Comparison of ENCODE assay signal across 15 mouse cellular contexts in genomic region chr11:106962310-106962709, GRCm38 (mm10). TPM values are rescaled to one million over a fixed set of nuclear protein-coding genes. Genes with fewer than 3 reads are reported as not detected.
DNase-seq lines count a peak whose midpoint lies in the region; ATAC-seq and TF ChIP-seq lines count a peak whose summit lies in the region.
"Had no signal": no experiment of that assay in that cellular context is flagged by ENCODE, and none has a peak within 500 bp of the region (broad histone marks: within the 10 kb centered on the region; RNA-seq: fewer than 3 reads in every experiment).

No protein-coding gene starts in this region.

- no peak for TF ChIP-seq CTCF in midbrain, postnatal 0 days (IDR thresholded peaks at IDR 0.05)

- no peaks in the 10 kb centered on the region for H3K36me3 ChIP-seq in heart, embryonic 12.5 days
- no peaks in the 10 kb centered on the region for H3K36me3 ChIP-seq in lung, embryonic 15.5 days
- no peaks in the 10 kb centered on the region for H3K36me3 ChIP-seq in midbrain, postnatal 0 days (ENCODE audit: insufficient read depth, low read length)
- H3K36me3 ChIP-seq: limb, embryonic 10.5 days had no signal

- no peak for ATAC-seq in heart, embryonic 12.5 days (ENCODE audit: insufficient number of reproducible peaks, low FRiP score)
- ATAC-seq in lung, embryonic 15.5 days (ENCODE audit: borderline replicate concordance, extremely low read depth, low FRiP score, low TSS enrichment), result no peak
- peak; percentile 31 for ATAC-seq in inflammation-experienced regulatory T-cells, adult 6 months
- no peak for ATAC-seq in monocyte, adult 5-6 weeks (replicated peaks; ENCODE audit: insufficient number of reproducible peaks, low FRiP score, low TSS enrichment, poor library complexity, severe bottlenecking)
- no peak for ATAC-seq in midbrain, postnatal 0 days (ENCODE audit: low FRiP score)
- ATAC-seq: forebrain, postnatal 0 days had no signal

- intact Hi-C loops in heart, postnatal 36 days (cut with DNase I), result no loop called here

- 0 out of 2 replicates have a peak, but pooled peaks cover 8% of the 10 kb centered on the region for H3K9me3 ChIP-seq in heart, embryonic 12.5 days (replicated peaks)
- no peaks in the 10 kb centered on the region for H3K9me3 ChIP-seq in lung, embryonic 15.5 days
- H3K9me3 ChIP-seq in midbrain, postnatal 0 days (ENCODE audit: low read length), result no peaks in the 10 kb centered on the region
- H3K9me3 ChIP-seq: limb, embryonic 10.5 days had no signal

- H3K9ac ChIP-seq in heart, embryonic 12.5 days, result no peak overlapping the region
- no peak overlapping the region for H3K9ac ChIP-seq in lung, embryonic 15.5 days
- H3K9ac ChIP-seq in midbrain, postnatal 0 days (replicated peaks; ENCODE audit: low read length, poor library complexity, severe bottlenecking), result no peak overlapping the region
- H3K9ac ChIP-seq: forebrain, postnatal 0 days; hindbrain, embryonic 14.5 days had no signal

- H3K4me2 ChIP-seq in heart, embryonic 12.5 days, result no peak overlapping the region
- peak overlapping the region; percentile 3; the same call in 1 of the 2 replicates for H3K4me2 ChIP-seq in lung, embryonic 15.5 days
- H3K4me2 ChIP-seq in midbrain, postnatal 0 days (ENCODE audit: low read depth, low read length, poor library complexity, severe bottlenecking), result no peak overlapping the region
- H3K4me2 ChIP-seq: hindbrain, embryonic 14.5 days had no signal

- no peaks in the 10 kb centered on the region for H3K27me3 ChIP-seq in heart, embryonic 12.5 days (replicated peaks)
- no peaks in the 10 kb centered on the region for H3K27me3 ChIP-seq in lung, embryonic 15.5 days
- H3K27me3 ChIP-seq in midbrain, postnatal 0 days (ENCODE audit: insufficient read depth, low read length), result no peaks in the 10 kb centered on the region

- no peak for DNase-seq in heart, postnatal 36 days
- DNase-seq in lung, postnatal 14 days, result no peak
- peak; percentile 38 for DNase-seq in 3T3-L1 (ENCODE audit: low read depth, low spot score)
- DNase-seq in midbrain, postnatal 0 days (ENCODE audit: low spot score), result no peak
- DNase-seq: adrenal gland, adult 8-10 months; cerebellum, adult 9-11 months; forebrain, postnatal 0 days; gastrocnemius, postnatal 14 days had no signal

- H3K4me1 ChIP-seq in heart, embryonic 12.5 days (replicated peaks), result peaks cover 18% of the 10 kb centered on the region
- peaks cover 28% of the 10 kb centered on the region for H3K4me1 ChIP-seq in lung, embryonic 15.5 days
- H3K4me1 ChIP-seq in midbrain, postnatal 0 days (ENCODE audit: insufficient read depth, low read length), result no peaks in the 10 kb centered on the region

- H3K4me3 ChIP-seq in heart, embryonic 12.5 days, result no peak overlapping the region
- H3K4me3 ChIP-seq in lung, embryonic 15.5 days, result no peak overlapping the region
- H3K4me3 ChIP-seq in midbrain, postnatal 0 days (ENCODE audit: low read depth, low read length), result no peak overlapping the region
- H3K4me3 ChIP-seq: erythroblast, embryonic 14.5 days; limb, embryonic 10.5 days had no signal

- H3K27ac ChIP-seq in heart, embryonic 12.5 days (ENCODE audit: poor library complexity, severe bottlenecking), result 0 out of 2 replicates have a peak overlapping the region, but pooled peaks have one; percentile 16
- peak overlapping the region; percentile 83 for H3K27ac ChIP-seq in lung, embryonic 15.5 days
- no peak overlapping the region for H3K27ac ChIP-seq in midbrain, postnatal 0 days (ENCODE audit: low read depth, low read length)
- H3K27ac ChIP-seq: hindbrain, embryonic 14.5 days had no signal

- 78% methylated on average over 9 of the region's 9 CpGs for WGBS in heart, embryonic 12.5 days
- WGBS in lung, embryonic 15.5 days, result 76% methylated on average over 9 of the region's 9 CpGs
- WGBS in midbrain, postnatal 0 days, result 83% methylated on average over 9 of the region's 9 CpGs

RNA-seq across cellular contexts. Expression of gene Kpna2, which starts 37.0 kb away (rescaled TPM):
- 301 and 321 TPM in 2 replicates for polyA plus RNA-seq in heart, embryonic 12.5 days (2016; fragmentation: Nextera tagmentation; extraction: Ambion mirVana)
- total RNA-seq in heart, postnatal 36 days (2021), result 10 to 100 TPM; 60.8 to 67.1 TPM
- 534 and 547 TPM in 2 replicates for polyA plus RNA-seq in lung, embryonic 15.5 days (2015; fragmentation: Nextera tagmentation; extraction: Ambion mirVana)
- polyA plus RNA-seq in inflammation-experienced regulatory T-cells, adult 6 months (2017; shearing (Covaris generic)), result 100 to 1,000 TPM; 112 to 274 (median 131) TPM
- total RNA-seq in monocyte, adult 5-6 weeks (2017), result 59.8 to 75.8 TPM (median 63.9 TPM) in 3 replicates
- 73.1 and 82.8 TPM in 2 replicates for total RNA-seq in midbrain, postnatal 0 days (2014; rRNA removed)
- polyA plus RNA-seq in midbrain, postnatal 0 days (2015; fragmentation: Nextera tagmentation; extraction: Ambion mirVana), result 92.7 TPM in 2 replicates

RNA-seq across cellular contexts. Expression of gene Smurf2, which starts 41.8 kb away (rescaled TPM):
- polyA plus RNA-seq in heart, embryonic 12.5 days (2016; fragmentation: Nextera tagmentation; extraction: Ambion mirVana), result 12.0 and 12.2 TPM in 2 replicates
- total RNA-seq in heart, postnatal 36 days (2021), result 10 to 100 TPM; 35.9 to 38.9 TPM
- 16.1 and 16.5 TPM in 2 replicates for polyA plus RNA-seq in lung, embryonic 15.5 days (2015; fragmentation: Nextera tagmentation; extraction: Ambion mirVana)
- 10 to 100 TPM in 2 of 3 experiments, 1 to 10 TPM in 1; 8.4 to 25.2 (median 21.6) TPM for polyA plus RNA-seq in inflammation-experienced regulatory T-cells, adult 6 months (2017; shearing (Covaris generic))
- 51.0 to 76.4 TPM (median 65.5 TPM) in 3 replicates for total RNA-seq in monocyte, adult 5-6 weeks (2017)
- 33.9 and 41.3 TPM in 2 replicates for total RNA-seq in midbrain, postnatal 0 days (2014; rRNA removed)
- polyA plus RNA-seq in midbrain, postnatal 0 days (2015; fragmentation: Nextera tagmentation; extraction: Ambion mirVana), result 7.8 TPM in 2 replicates
